Mouse (Mus musculus): Measurements from ENCODE around the gene March4. TPM values are rescaled to one million over a fixed set of nuclear protein-coding genes. Genes with fewer than 3 reads are reported as not detected.

The March4 gene
- not detected in 2 replicates for total RNA-seq (2014; fragmentation: Nextera tagmentation)
- total RNA-seq (2017): not detected in 2 replicates

GRCm38 (mm10) chr1:72536611-72537351, at the start of gene March4:
March4 (minus strand) TSS chr1:72536930.
- peak; percentile 96 for ATAC-seq (replicated peaks; ENCODE audit: poor library complexity, severe bottlenecking)

- no peak for ATAC-seq (replicated peaks; ENCODE audit: poor library complexity, severe bottlenecking)
Measured at GRCm38 (mm10) chr1:72585971-72586875, 49.5 kb upstream of the March4 start.

- ATAC-seq (replicated peaks; ENCODE audit: poor library complexity, severe bottlenecking): no peak
Measured at GRCm38 (mm10) chr1:72583906-72584305, 47.2 kb upstream of the March4 start.

- peak; percentile 98 for ATAC-seq (replicated peaks; ENCODE audit: poor library complexity, severe bottlenecking)
Measured at GRCm38 (mm10) chr1:72582947-72583731, 46.4 kb upstream of the March4 start, which contains the start of gene Smarcal1. Smarcal1 (plus strand) TSS chr1:72583251.

DNA sequence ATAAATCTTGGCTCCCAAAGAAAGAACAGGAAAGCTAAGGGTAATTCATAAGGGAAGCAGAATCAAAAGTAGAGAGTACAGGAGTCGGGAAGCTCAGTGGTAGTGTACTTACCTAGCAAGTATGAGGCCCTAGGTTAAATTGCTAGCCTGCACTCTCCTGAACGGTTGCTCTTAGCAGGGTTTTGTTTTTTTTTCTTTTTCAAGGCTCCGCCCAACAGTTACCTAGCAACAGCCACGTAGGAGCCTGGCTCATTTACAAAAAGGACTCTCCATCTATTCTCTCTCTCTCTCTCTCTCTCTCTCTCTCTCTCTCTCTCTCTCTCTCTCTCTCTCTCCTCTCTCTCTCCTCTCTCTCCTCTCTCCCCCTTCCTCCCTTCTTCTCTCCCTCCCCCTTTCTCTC, 42.1 kb upstream of the March4 start:
- no peak for ATAC-seq (replicated peaks; ENCODE audit: poor library complexity, severe bottlenecking)

DNA sequence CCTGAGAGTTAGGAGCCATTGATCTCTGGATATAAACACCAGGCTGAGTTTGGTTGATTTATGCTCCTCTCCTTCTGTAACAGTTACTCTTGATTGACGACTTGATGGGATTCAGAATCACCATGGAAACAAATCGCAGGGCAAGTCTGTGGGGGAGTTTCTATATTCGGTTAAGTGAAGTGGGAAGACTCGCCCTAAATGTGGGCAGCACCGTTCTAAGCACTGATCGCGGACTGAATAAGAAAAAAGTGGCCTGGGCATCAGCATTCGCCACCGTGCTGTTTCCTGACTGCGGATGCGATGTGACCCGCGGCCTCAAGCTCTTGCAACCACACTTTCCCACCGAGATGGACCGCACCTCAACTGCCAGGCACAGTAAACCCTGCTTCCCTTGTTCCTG, 41.6 kb upstream of the March4 start:
- no peak for ATAC-seq (replicated peaks; ENCODE audit: poor library complexity, severe bottlenecking)

DNA sequence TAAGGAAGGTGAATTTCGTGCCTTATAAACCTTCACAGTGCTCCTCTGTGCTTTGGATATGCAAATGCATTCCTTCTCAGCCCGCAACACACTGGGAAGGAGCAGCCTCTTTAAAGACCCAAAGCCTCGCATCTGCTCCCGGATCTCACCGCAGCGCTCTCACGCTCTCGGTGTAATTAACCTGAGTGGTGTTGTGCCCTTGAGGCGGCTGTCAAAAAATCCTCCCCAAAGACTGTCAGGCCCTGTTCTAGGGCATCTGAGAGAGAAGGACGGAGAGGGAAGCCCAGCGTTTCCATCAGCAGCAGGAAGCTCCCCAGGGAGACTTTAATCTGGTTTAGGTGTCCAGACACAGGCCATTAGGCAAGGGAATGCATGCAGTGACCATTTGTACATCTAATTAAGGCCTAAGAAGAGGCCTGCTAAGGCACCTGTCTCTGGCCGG, 40.8 kb upstream of the March4 start:
- no peak for ATAC-seq (replicated peaks; ENCODE audit: poor library complexity, severe bottlenecking)

- peak; percentile 52; the same call in 1 of the 2 replicates for ATAC-seq (replicated peaks; ENCODE audit: poor library complexity, severe bottlenecking)
Measured at GRCm38 (mm10) chr1:72575121-72575520, 38.4 kb upstream of the March4 start.

GRCm38 (mm10) chr1:72574608-72575007, 37.9 kb upstream of the March4 start:
- no peak for ATAC-seq (replicated peaks; ENCODE audit: poor library complexity, severe bottlenecking)

- no peak for ATAC-seq (replicated peaks; ENCODE audit: poor library complexity, severe bottlenecking)
Measured at GRCm38 (mm10) chr1:72574047-72574446, 37.3 kb upstream of the March4 start.

DNA sequence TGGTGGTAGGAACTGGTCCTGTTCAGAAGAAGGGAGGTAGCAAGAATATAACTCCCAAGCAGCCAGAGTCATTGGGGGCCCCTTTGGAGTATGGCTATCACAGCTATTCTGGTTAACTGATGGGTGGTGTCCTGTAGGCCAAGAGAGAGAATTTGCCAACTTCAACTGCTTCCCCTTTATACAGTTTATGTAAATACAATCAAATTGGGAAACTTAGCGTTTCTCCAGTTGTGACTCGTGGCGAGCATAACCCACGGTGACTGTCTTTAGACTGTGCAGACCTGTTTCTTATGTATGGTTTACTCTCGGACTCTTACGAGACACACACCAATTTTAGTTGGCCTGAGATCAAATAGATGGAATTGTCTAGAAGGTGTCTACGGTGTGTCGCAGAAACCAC, 32.0 kb upstream of the March4 start:
- peak; percentile 52 for ATAC-seq (replicated peaks; ENCODE audit: poor library complexity, severe bottlenecking)

GRCm38 (mm10) chr1:72567056-72567455, 30.3 kb upstream of the March4 start:
- ATAC-seq (replicated peaks; ENCODE audit: poor library complexity, severe bottlenecking): peak; percentile 67

DNA sequence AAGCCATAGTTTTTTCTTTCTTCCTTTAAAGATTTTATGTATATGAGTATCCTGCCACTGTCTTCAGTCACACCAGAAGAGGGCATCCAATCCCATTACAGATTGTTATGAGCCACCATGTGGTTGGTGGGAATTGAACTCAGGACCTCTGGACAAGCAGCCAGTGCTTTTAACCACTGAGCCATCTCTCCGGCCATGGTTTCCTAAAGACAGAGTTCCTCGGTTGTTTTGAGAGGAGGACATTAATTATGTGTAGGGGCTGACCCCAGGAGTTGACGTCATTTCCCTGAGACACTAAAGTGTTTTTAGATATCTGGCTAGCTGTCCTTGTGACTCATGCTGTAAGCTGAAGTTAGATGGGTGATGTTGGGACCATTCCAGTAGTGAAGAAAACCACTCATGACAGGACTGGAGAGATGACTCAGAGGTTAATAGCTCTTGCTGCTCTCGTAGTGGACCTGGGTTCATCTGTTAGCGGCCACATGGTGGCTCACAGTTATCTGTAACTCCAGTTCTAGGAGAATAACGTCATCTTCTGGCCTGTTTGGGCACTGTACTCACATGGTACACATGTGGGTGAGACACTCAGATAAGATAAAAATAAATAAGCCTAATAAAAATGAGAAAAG, 27.7 kb upstream of the March4 start:
- no peak for ATAC-seq (replicated peaks; ENCODE audit: poor library complexity, severe bottlenecking)

DNA sequence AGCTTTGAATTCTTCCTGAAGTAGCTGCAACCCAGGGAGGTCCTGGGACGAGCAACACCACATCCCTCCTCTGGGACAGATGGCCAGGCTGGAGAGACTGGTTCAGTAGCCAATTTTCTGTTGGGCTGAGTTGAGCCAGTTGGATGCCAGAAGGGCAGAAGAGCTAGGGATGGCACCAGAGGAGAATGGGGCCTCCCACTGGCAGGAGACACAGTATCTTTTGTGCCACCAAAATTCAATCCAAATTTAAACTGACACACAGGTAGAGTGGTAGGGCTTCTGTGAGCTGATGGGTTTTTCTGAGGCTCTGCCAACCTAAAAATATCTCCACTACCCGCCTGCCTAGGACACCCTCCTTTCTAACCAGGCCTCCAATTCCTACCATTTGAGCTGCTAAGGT, 21.9 kb upstream of the March4 start:
- no peak for ATAC-seq (replicated peaks; ENCODE audit: poor library complexity, severe bottlenecking)

DNA sequence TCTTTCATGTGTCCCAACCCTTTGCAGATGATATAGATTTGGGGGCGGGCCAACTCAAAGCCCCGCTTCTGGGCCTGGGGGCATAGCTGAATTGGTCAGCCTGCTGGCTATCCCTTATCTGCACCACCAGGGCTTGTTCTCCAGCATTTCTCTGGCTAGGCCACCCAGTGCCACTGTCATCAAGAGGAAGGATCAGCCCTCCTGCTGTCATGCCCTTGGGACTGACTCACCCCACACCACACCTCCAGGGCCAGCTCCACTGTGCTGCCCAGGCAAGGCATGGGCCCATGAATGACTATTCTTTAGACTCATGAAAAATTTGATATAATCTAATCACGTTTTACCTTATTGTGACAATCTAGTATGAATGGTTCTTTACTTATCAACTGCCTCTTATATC, 19.7 kb upstream of the March4 start:
- ATAC-seq (replicated peaks; ENCODE audit: poor library complexity, severe bottlenecking): no peak

- ATAC-seq (replicated peaks; ENCODE audit: poor library complexity, severe bottlenecking): no peak
Measured at GRCm38 (mm10) chr1:72550317-72550716, 13.6 kb upstream of the March4 start.

- no peak for ATAC-seq (replicated peaks; ENCODE audit: poor library complexity, severe bottlenecking)
Measured at GRCm38 (mm10) chr1:72538266-72538665, 1.5 kb upstream of the March4 start.

- ATAC-seq (replicated peaks; ENCODE audit: poor library complexity, severe bottlenecking): no peak
Measured at GRCm38 (mm10) chr1:72535725-72536571, 782 bp downstream of the March4 start.

GRCm38 (mm10) chr1:72533439-72533838, 3.3 kb downstream of the March4 start:
- ATAC-seq (replicated peaks; ENCODE audit: poor library complexity, severe bottlenecking): no peak

Data from granulocyte monocyte progenitor cell, adult 5-6 weeks (primary cell).